Mouse (Mus musculus): ENCODE results near the gene Col4a3bp.

DNA sequence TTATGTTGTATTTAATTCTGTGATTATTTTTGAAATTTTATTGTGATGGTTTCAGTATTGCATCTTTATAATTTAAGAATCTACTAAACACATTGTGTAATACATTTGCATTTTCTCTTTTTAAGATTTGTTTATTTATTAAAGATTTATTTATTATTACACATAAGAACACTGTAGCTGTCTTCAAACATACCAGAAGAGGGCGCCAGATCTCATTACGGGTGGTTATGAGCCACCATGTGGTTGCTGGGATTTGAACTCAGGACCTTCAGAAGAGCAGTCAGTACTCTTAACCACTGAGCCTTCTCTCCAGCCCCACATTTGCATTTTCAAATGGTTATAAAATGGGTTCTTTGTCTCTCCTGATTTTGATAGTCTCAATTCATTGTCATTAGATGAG lies 2.1 kb downstream of the Col4a3bp start:
- TF ChIP-seq CTCF (IDR thresholded peaks at IDR 0.05; ENCODE audit: low read depth, low read length): no peak
- TF ChIP-seq POLR2A (IDR thresholded peaks at IDR 0.05; ENCODE audit: extremely low read depth, insufficient read depth, low read length): no peak
